Mouse (Mus musculus) adrenal gland, adult 2 months (tissue): ENCODE measurements around the gene Lama2. TPM values are rescaled to one million over a fixed set of nuclear protein-coding genes. Genes with fewer than 3 reads are reported as not detected.
A peak's percentile ranks its signal among the peaks of the same experiment; 100 is the strongest.

Experiments used
- DNase-seq: peaks from one replicate; pipeline ENCODE4 v3.0.0; 2021
- polyA plus RNA-seq: library from polyadenylated mRNA; depleted of rRNA; stranded (reverse); fragments of >200 nt; gene quantifications from 2 replicates; pipeline ENCODE4 v1.2.3, GENCODE M21; 2012
- total RNA-seq, 2 experiments: library from RNA; stranded (reverse); gene quantifications; 2 replicates each; pipeline ENCODE4 v1.2.3; 2021

The Lama2 gene
- total and polyA plus RNA-seq, 3 experiments = 7.9 to 30.7 (median 24.9) TPM

GRCm38 (mm10) chr10:27188630-27189365, 430.8 kb downstream of the Lama2 start:
- no peak for DNase-seq

- no peak for DNase-seq
Measured at GRCm38 (mm10) chr10:27184185-27184584, 435.4 kb downstream of the Lama2 start.

GRCm38 (mm10) chr10:27174271-27174670, 445.3 kb downstream of the Lama2 start:
- peak; percentile 4 for DNase-seq

GRCm38 (mm10) chr10:27164738-27165137, 454.8 kb downstream of the Lama2 start:
- DNase-seq = no peak

GRCm38 (mm10) chr10:27162364-27162763, 457.2 kb downstream of the Lama2 start:
- peak; percentile 5 for DNase-seq

- no peak for DNase-seq
Measured at GRCm38 (mm10) chr10:27150220-27150619, 469.3 kb downstream of the Lama2 start.

- DNase-seq = no peak
Measured at GRCm38 (mm10) chr10:27140422-27140821, 479.1 kb downstream of the Lama2 start.

GRCm38 (mm10) chr10:27135768-27136167, 483.8 kb downstream of the Lama2 start:
- DNase-seq = no peak

GRCm38 (mm10) chr10:27133135-27133534, 486.4 kb downstream of the Lama2 start:
- DNase-seq = peak; percentile 52

- DNase-seq = no peak
Measured at GRCm38 (mm10) chr10:27127454-27127853, 492.1 kb downstream of the Lama2 start.

GRCm38 (mm10) chr10:27123763-27124162, 495.8 kb downstream of the Lama2 start:
- no peak for DNase-seq

GRCm38 (mm10) chr10:27117815-27118214, 501.7 kb downstream of the Lama2 start:
- DNase-seq = no peak

GRCm38 (mm10) chr10:27116938-27117647, 502.5 kb downstream of the Lama2 start:
- no peak for DNase-seq

- DNase-seq = no peak
Measured at GRCm38 (mm10) chr10:27114131-27114530, 505.4 kb downstream of the Lama2 start.

- no peak for DNase-seq
Measured at GRCm38 (mm10) chr10:27103811-27104210, 515.7 kb downstream of the Lama2 start.

GRCm38 (mm10) chr10:27101800-27102353, 517.7 kb downstream of the Lama2 start:
- no peak for DNase-seq

GRCm38 (mm10) chr10:27077113-27077512, 542.4 kb downstream of the Lama2 start:
- DNase-seq = no peak

GRCm38 (mm10) chr10:27068794-27069435, 550.6 kb downstream of the Lama2 start:
- DNase-seq = no peak

GRCm38 (mm10) chr10:27063671-27064070, 555.9 kb downstream of the Lama2 start:
- peak; percentile 2 for DNase-seq

GRCm38 (mm10) chr10:27054488-27054887, 565.1 kb downstream of the Lama2 start:
- no peak for DNase-seq

- DNase-seq = no peak
Measured at GRCm38 (mm10) chr10:27047196-27047595, 572.4 kb downstream of the Lama2 start.

- DNase-seq = no peak
Measured at GRCm38 (mm10) chr10:27041812-27042211, 577.7 kb downstream of the Lama2 start.

- DNase-seq = no peak
Measured at GRCm38 (mm10) chr10:27022707-27023106, 596.9 kb downstream of the Lama2 start.
